In genomic region chr4:46428903-46429499, GRCm38 (mm10) we compare ENCODE assay signal across 19 mouse cellular contexts. TPM values are rescaled to one million over a fixed set of nuclear protein-coding genes. Genes with fewer than 3 reads are reported as not detected.
DNase-seq lines count a peak whose midpoint lies in the region; ATAC-seq and TF ChIP-seq lines count a peak whose summit lies in the region.
"Had no signal": no experiment of that assay in that cellular context is flagged by ENCODE, and none has a peak within 500 bp of the region (broad histone marks: within the 10 kb centered on the region; RNA-seq: fewer than 3 reads in every experiment).

No protein-coding gene starts in this region.

- H3K27ac ChIP-seq in forebrain, embryonic 11.5 days (ENCODE audit: low read depth, low read length) = no peak overlapping the region
- H3K27ac ChIP-seq in forebrain, embryonic 10.5 days = no peak overlapping the region
- peak overlapping the region; percentile 98 for H3K27ac ChIP-seq in liver, embryonic 13.5 days
- no peak overlapping the region for H3K27ac ChIP-seq in liver, embryonic 11.5 days (ENCODE audit: low read depth, low read length)
- peak overlapping the region; percentile 78 for H3K27ac ChIP-seq in forebrain, postnatal 0 days (ENCODE audit: low read depth, low read length)
- no peak overlapping the region for H3K27ac ChIP-seq in neural tube, embryonic 15.5 days (replicated peaks)
- H3K27ac ChIP-seq: heart, embryonic 13.5 days had no signal

- no peak for DNase-seq in forebrain, embryonic 11.5 days (ENCODE audit: low spot score)
- no peak for DNase-seq in forebrain, embryonic 10.5 days (ENCODE audit: extremely low spot score, low spot score)
- no peak for DNase-seq in liver, embryonic 13.5 days
- no peak for DNase-seq in liver, embryonic 11.5 days (ENCODE audit: low spot score)
- DNase-seq in brain, adult 2 months (ENCODE audit: low read depth, low spot score) = peak; percentile 61
- peak; percentile 71 for DNase-seq in forebrain, postnatal 0 days
- DNase-seq in spleen, postnatal 36 days (ENCODE audit: low spot score in 2 of 2) = no peak
- DNase-seq: adrenal gland, postnatal 10 days; cerebellum, adult 9-10 months; heart, postnatal 4 days; lung, embryonic 14.5 days; spleen, adult 18-20 months; thymus, postnatal 14 days had no signal

- no peaks in the 10 kb centered on the region for H3K9me3 ChIP-seq in forebrain, embryonic 11.5 days (ENCODE audit: control insufficient read depth, low read length)
- H3K9me3 ChIP-seq in forebrain, embryonic 10.5 days = no peaks in the 10 kb centered on the region
- H3K9me3 ChIP-seq in liver, embryonic 13.5 days (replicated peaks) = no peaks in the 10 kb centered on the region
- no peaks in the 10 kb centered on the region for H3K9me3 ChIP-seq in liver, embryonic 11.5 days (ENCODE audit: control insufficient read depth, low read length)
- no peaks in the 10 kb centered on the region for H3K9me3 ChIP-seq in forebrain, postnatal 0 days (ENCODE audit: low read length)
- no peaks in the 10 kb centered on the region for H3K9me3 ChIP-seq in neural tube, embryonic 15.5 days (replicated peaks)
- H3K9me3 ChIP-seq: heart, embryonic 13.5 days had no signal

- ATAC-seq in forebrain, embryonic 11.5 days (replicated peaks; ENCODE audit: low FRiP score) = 0 out of 2 replicates have a peak, but pooled peaks have one; percentile 49
- ATAC-seq in liver, embryonic 13.5 days (ENCODE audit: low read depth) = no peak
- no peak for ATAC-seq in liver, embryonic 11.5 days (replicated peaks; ENCODE audit: low FRiP score)
- ATAC-seq in forebrain, postnatal 0 days = peak; percentile 98
- ATAC-seq in neural tube, embryonic 15.5 days (ENCODE audit: low FRiP score) = no peak

- 0 out of 2 replicates have a peak overlapping the region, but pooled peaks have one; percentile 18 for H3K4me2 ChIP-seq in forebrain, embryonic 11.5 days (ENCODE audit: low read depth, low read length, severe bottlenecking)
- no peak overlapping the region for H3K4me2 ChIP-seq in liver, embryonic 13.5 days
- H3K4me2 ChIP-seq in liver, embryonic 11.5 days = no peak overlapping the region
- H3K4me2 ChIP-seq in forebrain, postnatal 0 days (ENCODE audit: low read depth) = peak overlapping the region; percentile 9; the same call in 1 of the 2 replicates
- no peak overlapping the region for H3K4me2 ChIP-seq in neural tube, embryonic 15.5 days
- H3K4me2 ChIP-seq: heart, embryonic 13.5 days; lung, embryonic 14.5 days had no signal

- 46% methylated on average over 10 of the region's 10 CpGs for WGBS in forebrain, embryonic 11.5 days
- 66% methylated on average over 10 of the region's 10 CpGs for WGBS in forebrain, embryonic 10.5 days
- 72% methylated on average over 10 of the region's 10 CpGs for WGBS in liver, embryonic 13.5 days (ENCODE audit: insufficient replicate concordance)
- WGBS in liver, embryonic 11.5 days = 69% methylated on average over 10 of the region's 10 CpGs
- WGBS in forebrain, postnatal 0 days = 15% methylated on average over 10 of the region's 10 CpGs
- 39% methylated on average over 10 of the region's 10 CpGs for WGBS in neural tube, embryonic 15.5 days

- no peak overlapping the region for H3K4me3 ChIP-seq in forebrain, embryonic 11.5 days (ENCODE audit: low read depth, low read length)
- H3K4me3 ChIP-seq in forebrain, embryonic 10.5 days = no peak overlapping the region
- H3K4me3 ChIP-seq in liver, embryonic 13.5 days (replicated peaks) = no peak overlapping the region
- no peak overlapping the region for H3K4me3 ChIP-seq in liver, embryonic 11.5 days (ENCODE audit: low read depth, low read length)
- no peak overlapping the region for H3K4me3 ChIP-seq in forebrain, postnatal 0 days (ENCODE audit: low read depth, low read length)
- no peak overlapping the region for H3K4me3 ChIP-seq in neural tube, embryonic 15.5 days (replicated peaks)
- H3K4me3 ChIP-seq: heart, embryonic 13.5 days; myocyte had no signal

- no peaks in the 10 kb centered on the region for H3K36me3 ChIP-seq in forebrain, embryonic 11.5 days (ENCODE audit: control insufficient read depth, insufficient read depth, low read length)
- no peaks in the 10 kb centered on the region for H3K36me3 ChIP-seq in forebrain, embryonic 10.5 days (replicated peaks)
- no peaks in the 10 kb centered on the region for H3K36me3 ChIP-seq in liver, embryonic 13.5 days
- no peaks in the 10 kb centered on the region for H3K36me3 ChIP-seq in liver, embryonic 11.5 days (ENCODE audit: control insufficient read depth, insufficient read depth, low read length)
- no peaks in the 10 kb centered on the region for H3K36me3 ChIP-seq in forebrain, postnatal 0 days (ENCODE audit: insufficient read depth)
- no peaks in the 10 kb centered on the region for H3K36me3 ChIP-seq in neural tube, embryonic 15.5 days
- H3K36me3 ChIP-seq: heart, embryonic 13.5 days had no signal

- no peak overlapping the region for H3K9ac ChIP-seq in forebrain, embryonic 11.5 days (ENCODE audit: low read length)
- H3K9ac ChIP-seq in liver, embryonic 13.5 days = peak overlapping the region; percentile 7; the same call in 1 of the 2 replicates
- no peak overlapping the region; the same call in 1 of the 2 replicates for H3K9ac ChIP-seq in liver, embryonic 11.5 days (ENCODE audit: low read depth, low read length)
- H3K9ac ChIP-seq in forebrain, postnatal 0 days = peak overlapping the region; percentile 10; the same call in 1 of the 2 replicates
- no peak overlapping the region for H3K9ac ChIP-seq in neural tube, embryonic 15.5 days (replicated peaks)
- H3K9ac ChIP-seq: heart, embryonic 13.5 days; lung, embryonic 14.5 days had no signal

- TF ChIP-seq CTCF in forebrain, postnatal 0 days (IDR thresholded peaks at IDR 0.05; ENCODE audit: low read depth) = peak; percentile 28; the same call in 1 of the 2 replicates

- H3K27me3 ChIP-seq in forebrain, embryonic 11.5 days (ENCODE audit: control insufficient read depth, insufficient read depth, low read length) = no peaks in the 10 kb centered on the region
- no peaks in the 10 kb centered on the region for H3K27me3 ChIP-seq in forebrain, embryonic 10.5 days (ENCODE audit: poor library complexity, severe bottlenecking)
- peaks cover 4% of the 10 kb centered on the region; the same call in 1 of the 2 replicates for H3K27me3 ChIP-seq in liver, embryonic 13.5 days
- H3K27me3 ChIP-seq in liver, embryonic 11.5 days (replicated peaks; ENCODE audit: control insufficient read depth, insufficient read depth, low read length) = no peaks in the 10 kb centered on the region
- H3K27me3 ChIP-seq in forebrain, postnatal 0 days (ENCODE audit: insufficient read depth, low read length) = no peaks in the 10 kb centered on the region
- no peaks in the 10 kb centered on the region for H3K27me3 ChIP-seq in neural tube, embryonic 15.5 days (replicated peaks)
- H3K27me3 ChIP-seq: heart, embryonic 13.5 days had no signal

- H3K4me1 ChIP-seq in forebrain, embryonic 11.5 days (replicated peaks; ENCODE audit: control insufficient read depth, insufficient read depth, low read length) = peaks cover 5% of the 10 kb centered on the region; the same call in 1 of the 2 replicates
- H3K4me1 ChIP-seq in forebrain, embryonic 10.5 days = peaks cover 8% of the 10 kb centered on the region
- H3K4me1 ChIP-seq in liver, embryonic 13.5 days (replicated peaks) = peaks cover 43% of the 10 kb centered on the region
- H3K4me1 ChIP-seq in liver, embryonic 11.5 days (replicated peaks; ENCODE audit: control insufficient read depth, insufficient read depth, low read length) = peaks cover 17% of the 10 kb centered on the region; the same call in 1 of the 2 replicates
- H3K4me1 ChIP-seq in forebrain, postnatal 0 days (ENCODE audit: insufficient read depth) = 0 out of 2 replicates have a peak, but pooled peaks cover 4% of the 10 kb centered on the region
- H3K4me1 ChIP-seq in neural tube, embryonic 15.5 days = no peaks in the 10 kb centered on the region
- H3K4me1 ChIP-seq: heart, embryonic 13.5 days had no signal

RNA-seq across cellular contexts. Expression of gene Hemgn, which starts 15.7 kb away (rescaled TPM):
- polyA plus RNA-seq in forebrain, embryonic 11.5 days (2014; fragmentation: Nextera tagmentation; extraction: Ambion mirVana) = 19.7 and 21.0 TPM in 2 replicates
- 13.8 and 19.7 TPM in 2 replicates for polyA plus RNA-seq in forebrain, embryonic 10.5 days (2016; fragmentation: Nextera tagmentation; extraction: Ambion mirVana)
- 405 and 482 TPM in 2 replicates for polyA plus RNA-seq in liver, embryonic 13.5 days (2015; fragmentation: Nextera tagmentation; extraction: Ambion mirVana)
- 206 and 233 TPM in 2 replicates for polyA plus RNA-seq in liver, embryonic 11.5 days (2014; fragmentation: Nextera tagmentation; extraction: Ambion mirVana)
- total RNA-seq in forebrain, postnatal 0 days (2014; rRNA removed) = not detected in 2 replicates
- not detected in 2 replicates for polyA plus RNA-seq in forebrain, postnatal 0 days (2015; fragmentation: Nextera tagmentation; extraction: Ambion mirVana)
- polyA plus RNA-seq in neural tube, embryonic 15.5 days (2015; fragmentation: Nextera tagmentation; extraction: Ambion mirVana) = 0.24 and 1.2 TPM in 2 replicates
- total RNA-seq: CH12.LX; layer of hippocampus, adult 18-20 months; left cerebral cortex, postnatal 36 days had no signal
- polyA plus RNA-seq: myocyte had no signal

RNA-seq across cellular contexts. Expression of gene Anp32b, which starts 21.7 kb away (rescaled TPM):
- polyA plus RNA-seq in forebrain, embryonic 11.5 days (2014; fragmentation: Nextera tagmentation; extraction: Ambion mirVana) = 320 and 324 TPM in 2 replicates
- 424 and 464 TPM in 2 replicates for polyA plus RNA-seq in forebrain, embryonic 10.5 days (2016; fragmentation: Nextera tagmentation; extraction: Ambion mirVana)
- polyA plus RNA-seq in liver, embryonic 13.5 days (2015; fragmentation: Nextera tagmentation; extraction: Ambion mirVana) = 555 and 600 TPM in 2 replicates
- polyA plus RNA-seq in liver, embryonic 11.5 days (2014; fragmentation: Nextera tagmentation; extraction: Ambion mirVana) = 586 and 618 TPM in 2 replicates
- total RNA-seq in forebrain, postnatal 0 days (2014; rRNA removed) = 3.4 and 4.7 TPM in 2 replicates
- polyA plus RNA-seq in forebrain, postnatal 0 days (2015; fragmentation: Nextera tagmentation; extraction: Ambion mirVana) = 60.2 and 65.9 TPM in 2 replicates
- 70.3 and 129 TPM in 2 replicates for polyA plus RNA-seq in neural tube, embryonic 15.5 days (2015; fragmentation: Nextera tagmentation; extraction: Ambion mirVana)

RNA-seq across cellular contexts. Expression of gene Trmo, which starts 39.8 kb away (rescaled TPM):
- 10.9 and 11.6 TPM in 2 replicates for polyA plus RNA-seq in forebrain, embryonic 11.5 days (2014; fragmentation: Nextera tagmentation; extraction: Ambion mirVana)
- polyA plus RNA-seq in forebrain, embryonic 10.5 days (2016; fragmentation: Nextera tagmentation; extraction: Ambion mirVana) = 10.4 and 13.8 TPM in 2 replicates
- polyA plus RNA-seq in liver, embryonic 13.5 days (2015; fragmentation: Nextera tagmentation; extraction: Ambion mirVana) = 8.7 and 9.7 TPM in 2 replicates
- 14.1 and 14.7 TPM in 2 replicates for polyA plus RNA-seq in liver, embryonic 11.5 days (2014; fragmentation: Nextera tagmentation; extraction: Ambion mirVana)
- 9.0 and 10.4 TPM in 2 replicates for total RNA-seq in forebrain, postnatal 0 days (2014; rRNA removed)
- 6.5 and 6.7 TPM in 2 replicates for polyA plus RNA-seq in forebrain, postnatal 0 days (2015; fragmentation: Nextera tagmentation; extraction: Ambion mirVana)
- polyA plus RNA-seq in neural tube, embryonic 15.5 days (2015; fragmentation: Nextera tagmentation; extraction: Ambion mirVana) = 8.4 and 10.7 TPM in 2 replicates

Comparison
In these comparisons a context has a peak if more than half of its experiments do, and no peak if none do; other contexts are left out.
1. DNase-seq: peak in brain, adult 2 months (single experiment) and forebrain, postnatal 0 days (single experiment); none in forebrain, embryonic 11.5 days (single experiment), forebrain, embryonic 10.5 days (single experiment), liver, embryonic 13.5 days (single experiment), liver, embryonic 11.5 days (single experiment) and spleen, postnatal 36 days (0 of 2).
2. H3K27ac ChIP-seq: peak in liver, embryonic 13.5 days (single experiment) and forebrain, postnatal 0 days (single experiment); none in forebrain, embryonic 11.5 days (single experiment), forebrain, embryonic 10.5 days (single experiment), liver, embryonic 11.5 days (single experiment) and neural tube, embryonic 15.5 days (single experiment).
3. H3K9ac ChIP-seq: peak in liver, embryonic 13.5 days (single experiment) and forebrain, postnatal 0 days (single experiment); none in forebrain, embryonic 11.5 days (single experiment), liver, embryonic 11.5 days (single experiment) and neural tube, embryonic 15.5 days (single experiment).
4. ATAC-seq: peak in forebrain, embryonic 11.5 days (single experiment) and forebrain, postnatal 0 days (single experiment); none in liver, embryonic 13.5 days (single experiment), liver, embryonic 11.5 days (single experiment) and neural tube, embryonic 15.5 days (single experiment).
5. H3K4me2 ChIP-seq: peak in forebrain, embryonic 11.5 days (single experiment) and forebrain, postnatal 0 days (single experiment); none in liver, embryonic 13.5 days (single experiment), liver, embryonic 11.5 days (single experiment) and neural tube, embryonic 15.5 days (single experiment).